Mouse (Mus musculus): ENCODE data around the gene Nub1. TPM values are rescaled to one million over a fixed set of nuclear protein-coding genes. Genes with fewer than 3 reads are reported as not detected.
"Not testable (repeated sequence)": the region's sequence is repeated elsewhere in the genome, so short reads cannot be mapped to it uniquely, and the experiment has no call there.

Gene Nub1
- polyA plus RNA-seq, 1 experiment from 2014 or later: 42.8 TPM

- 0 out of 2 replicates have a peak, but pooled peaks cover 3% of the 10 kb centered on the region for H3K4me1 ChIP-seq (replicated peaks)
- no peak overlapping the region for H3K9ac ChIP-seq (replicated peaks)
- 82% methylated on average over 4 of the region's 4 CpGs for WGBS
- ATAC-seq: no peak
- no peaks in the 10 kb centered on the region for H3K36me3 ChIP-seq
- H3K27ac ChIP-seq: no peak overlapping the region
- no peak overlapping the region for H3K4me2 ChIP-seq (replicated peaks)
- H3K4me3 ChIP-seq (replicated peaks): no peak overlapping the region
- no peaks in the 10 kb centered on the region for H3K9me3 ChIP-seq
- no peaks in the 10 kb centered on the region for H3K27me3 ChIP-seq
These were observed 25.5 kb upstream of the Nub1 start for GRCm38 (mm10) chr5:24659708-24660423.

- 90% methylated on average over 6 of the region's 6 CpGs for WGBS
- no peak overlapping the region for H3K9ac ChIP-seq (replicated peaks)
These were observed 23.9 kb upstream of the Nub1 start for GRCm38 (mm10) chr5:24661457-24661856.

GRCm38 (mm10) chr5:24674238-24674637 is 11.1 kb upstream of the Nub1 start:
- no peak overlapping the region for H3K4me2 ChIP-seq (replicated peaks)
- H3K36me3 ChIP-seq: no peaks in the 10 kb centered on the region
- WGBS: 34% methylated on average over 4 of the region's 4 CpGs
- no peaks in the 10 kb centered on the region for H3K4me1 ChIP-seq (replicated peaks)
- ATAC-seq: peak; percentile 63
- no peaks in the 10 kb centered on the region for H3K27me3 ChIP-seq
- no peak overlapping the region for H3K9ac ChIP-seq (replicated peaks)
- H3K4me3 ChIP-seq (replicated peaks): no peak overlapping the region
- no peak overlapping the region for H3K27ac ChIP-seq
- H3K9me3 ChIP-seq: no peaks in the 10 kb centered on the region

More at GRCm38 (mm10) chr5:24661457-24661856, 23.9 kb upstream of the Nub1 start:
- Histone ChIP-seq H3K27me3 (no peaks in the 10 kb centered on the region), H3K4me1 (replicated peaks) (0 out of 2 replicates have a peak, but pooled peaks cover 3% of the 10 kb centered on the region), H3K4me3 (replicated peaks) (no peak overlapping the region), H3K36me3 (no peaks in the 10 kb centered on the region), H3K27ac (no peak overlapping the region), H3K9me3 (0 out of 2 replicates have a peak, but pooled peaks cover 5% of the 10 kb centered on the region), H3K4me2 (replicated peaks) (no peak overlapping the region)
- ATAC-seq: no peak

GRCm38 (mm10) chr5:24681436-24681835 is 3.9 kb upstream of the Nub1 start:
- no peak overlapping the region for H3K9ac ChIP-seq (replicated peaks)
- no peaks in the 10 kb centered on the region for H3K36me3 ChIP-seq
- no peaks in the 10 kb centered on the region for H3K27me3 ChIP-seq
- H3K27ac ChIP-seq: no peak overlapping the region
- peaks cover 8% of the 10 kb centered on the region for H3K4me1 ChIP-seq (replicated peaks)
- ATAC-seq: no peak
- H3K4me2 ChIP-seq (replicated peaks): no peak overlapping the region
- H3K4me3 ChIP-seq (replicated peaks): no peak overlapping the region
- no peaks in the 10 kb centered on the region for H3K9me3 ChIP-seq
- 75% methylated on average over 1 of the region's 1 CpGs for whole genome bisulfite sequencing

- H3K9ac ChIP-seq (replicated peaks): peak overlapping the region; percentile 69
- H3K4me1 ChIP-seq (replicated peaks): peaks cover 22% of the 10 kb centered on the region
- no peaks in the 10 kb centered on the region for H3K27me3 ChIP-seq
- WGBS: 30% methylated on average over 16 of the region's 16 CpGs
- H3K4me3 ChIP-seq (replicated peaks): peak overlapping the region; percentile 92
- no peaks in the 10 kb centered on the region for H3K9me3 ChIP-seq
- peaks cover 6% of the 10 kb centered on the region for H3K36me3 ChIP-seq
- peak overlapping the region; percentile 89 for H3K27ac ChIP-seq
- H3K4me2 ChIP-seq (replicated peaks): peak overlapping the region; percentile 61
- ATAC-seq: peak; percentile 62
These were observed 560 bp upstream of the Nub1 start for GRCm38 (mm10) chr5:24684578-24685365.

GRCm38 (mm10) chr5:24686176-24686575 is 844 bp downstream of the Nub1 start:
- no peaks in the 10 kb centered on the region for H3K9me3 ChIP-seq
- peak overlapping the region; percentile 89 for H3K27ac ChIP-seq
- peak overlapping the region; percentile 86 for H3K9ac ChIP-seq (replicated peaks)
- ATAC-seq: peak; percentile 22
- H3K4me2 ChIP-seq (replicated peaks): peak overlapping the region; percentile 61
- peaks cover 20% of the 10 kb centered on the region for H3K36me3 ChIP-seq
- H3K4me3 ChIP-seq (replicated peaks): peak overlapping the region; percentile 92
- H3K4me1 ChIP-seq (replicated peaks): peaks cover 22% of the 10 kb centered on the region
- no peaks in the 10 kb centered on the region for H3K27me3 ChIP-seq
- 2% methylated on average over 15 of the region's 15 CpGs for WGBS

- peaks cover 22% of the 10 kb centered on the region for H3K4me1 ChIP-seq (replicated peaks)
- WGBS: 78% methylated on average over 16 of the region's 16 CpGs
- peak overlapping the region; percentile 61 for H3K4me2 ChIP-seq (replicated peaks)
- peak overlapping the region; percentile 92 for H3K4me3 ChIP-seq (replicated peaks)
- not testable (repeated sequence) for H3K9me3 ChIP-seq, ATAC-seq, H3K27me3 ChIP-seq, H3K27ac ChIP-seq
- peak overlapping the region; percentile 86 for H3K9ac ChIP-seq (replicated peaks)
- peaks cover 26% of the 10 kb centered on the region for H3K36me3 ChIP-seq
These were observed 1.5 kb downstream of the Nub1 start for GRCm38 (mm10) chr5:24686671-24687420.

- Histone ChIP-seq H3K4me3 (replicated peaks) (no peak overlapping the region), H3K9me3 (no peaks in the 10 kb centered on the region), H3K27ac (no peak overlapping the region), H3K27me3 (no peaks in the 10 kb centered on the region), H3K4me2 (replicated peaks) (no peak overlapping the region), H3K36me3 (peaks cover 35% of the 10 kb centered on the region), H3K4me1 (replicated peaks) (peaks cover 22% of the 10 kb centered on the region), H3K9ac (replicated peaks) (no peak overlapping the region)
- ATAC-seq: no peak
- 78% methylated on average over 1 of the region's 1 CpGs for whole genome bisulfite sequencing
These were observed 2.4 kb downstream of the Nub1 start for GRCm38 (mm10) chr5:24687696-24688095.

GRCm38 (mm10) chr5:24696704-24697103 is 11.4 kb downstream of the Nub1 start:
- no peaks in the 10 kb centered on the region for H3K9me3 ChIP-seq
- H3K36me3 ChIP-seq: peaks cover 96% of the 10 kb centered on the region
- peaks cover 14% of the 10 kb centered on the region for H3K4me1 ChIP-seq (replicated peaks)
- H3K27ac ChIP-seq: no peak overlapping the region
- H3K4me3 ChIP-seq (replicated peaks): no peak overlapping the region
- no peaks in the 10 kb centered on the region for H3K27me3 ChIP-seq
- ATAC-seq: no peak
- 83% methylated on average over 3 of the region's 3 CpGs for WGBS
- no peak overlapping the region for H3K4me2 ChIP-seq (replicated peaks)
- H3K9ac ChIP-seq (replicated peaks): no peak overlapping the region

GRCm38 (mm10) chr5:24701271-24701670 is 15.9 kb downstream of the Nub1 start:
- H3K9ac ChIP-seq (replicated peaks): no peak overlapping the region
- no peak for ATAC-seq
- H3K4me2 ChIP-seq (replicated peaks): no peak overlapping the region
- H3K27me3 ChIP-seq: no peaks in the 10 kb centered on the region
- H3K4me3 ChIP-seq (replicated peaks): no peak overlapping the region
- 84% methylated on average over 3 of the region's 3 CpGs for WGBS
- H3K4me1 ChIP-seq (replicated peaks): peaks cover 14% of the 10 kb centered on the region
- peaks cover 96% of the 10 kb centered on the region for H3K36me3 ChIP-seq
- peak overlapping the region; percentile 57 for H3K27ac ChIP-seq
- no peaks in the 10 kb centered on the region for H3K9me3 ChIP-seq

- Histone ChIP-seq H3K4me2 (replicated peaks) (no peak overlapping the region), H3K36me3 (peaks cover 99% of the 10 kb centered on the region), H3K27ac (no peak overlapping the region), H3K9me3 (no peaks in the 10 kb centered on the region), H3K4me3 (replicated peaks) (no peak overlapping the region), H3K4me1 (replicated peaks) (peaks cover 14% of the 10 kb centered on the region), H3K27me3 (no peaks in the 10 kb centered on the region), H3K9ac (replicated peaks) (no peak overlapping the region)
- 89% methylated on average over 8 of the region's 8 CpGs for WGBS
- ATAC-seq: no peak
These were observed 19.3 kb downstream of the Nub1 start for GRCm38 (mm10) chr5:24704615-24705014.

- Histone ChIP-seq H3K9me3 (no peaks in the 10 kb centered on the region), H3K9ac (replicated peaks) (no peak overlapping the region), H3K4me3 (replicated peaks) (no peak overlapping the region), H3K36me3 (peaks cover 71% of the 10 kb centered on the region), H3K27ac (no peak overlapping the region), H3K4me2 (replicated peaks) (no peak overlapping the region), H3K4me1 (replicated peaks) (no peaks in the 10 kb centered on the region), H3K27me3 (no peaks in the 10 kb centered on the region)
- ATAC-seq: no peak
- 76% methylated on average over 2 of the region's 2 CpGs for WGBS
These were observed 24.6 kb downstream of the Nub1 start for GRCm38 (mm10) chr5:24709962-24710361.

Measured in midbrain, embryonic 13.5 days (tissue).